Mouse (Mus musculus): ENCODE results near the gene Calr3. TPM values are rescaled to one million over a fixed set of nuclear protein-coding genes. Genes with fewer than 3 reads are reported as not detected.

The Calr3 gene
- polyA plus RNA-seq, 1 experiment = 0.12 TPM

- no peak for DNase-seq (ENCODE audit: low read depth, low spot score)
- WGBS = 93% methylated on average over 6 of the region's 6 CpGs
Observed at GRCm38 (mm10) chr8:72445071-72445470, 1.4 kb upstream of the Calr3 start.

GRCm38 (mm10) chr8:72443994-72444350 is 302 bp upstream of the Calr3 start:
- WGBS = 38% methylated on average over 6 of the region's 6 CpGs
- no peak for DNase-seq (ENCODE audit: low read depth, low spot score)

GRCm38 (mm10) chr8:72438248-72439015 is 5.2 kb downstream of the Calr3 start:
- 66% methylated on average over 8 of the region's 8 CpGs for WGBS
- no peak for DNase-seq (ENCODE audit: low read depth, low spot score)

GRCm38 (mm10) chr8:72434952-72435351 is 8.7 kb downstream of the Calr3 start:
- DNase-seq (ENCODE audit: low read depth, low spot score) = no peak
- 2% methylated on average over 2 of the region's 2 CpGs for WGBS

- WGBS = 47% methylated on average over 13 of the region's 13 CpGs
- no peak for DNase-seq (ENCODE audit: low read depth, low spot score)
Observed at GRCm38 (mm10) chr8:72429676-72430075, 14.0 kb downstream of the Calr3 start.

- no peak for DNase-seq (ENCODE audit: low read depth, low spot score)
- 50% methylated on average over 1 of the region's 1 CpGs for WGBS
Observed at GRCm38 (mm10) chr8:72422926-72423325, 20.7 kb downstream of the Calr3 start.

- DNase-seq (ENCODE audit: low read depth, low spot score) = peak; percentile 97
- WGBS = under 1% methylated on average over 48 of the region's 48 CpGs
Observed at GRCm38 (mm10) chr8:72421362-72422335, 22.0 kb downstream of the Calr3 start, which contains the start of gene Eps15l1. Eps15l1 (minus strand) TSS chr8:72421460.

- no peak for DNase-seq (ENCODE audit: low read depth, low spot score)
- WGBS = under 1% methylated on average over 73 of the region's 73 CpGs
Observed at GRCm38 (mm10) chr8:72420571-72421361, 22.9 kb downstream of the Calr3 start.

GRCm38 (mm10) chr8:72418073-72418472 is 25.6 kb downstream of the Calr3 start:
- no peak for DNase-seq (ENCODE audit: low read depth, low spot score)
- WGBS = 88% methylated on average over 4 of the region's 4 CpGs

GRCm38 (mm10) chr8:72415252-72415651 is 28.4 kb downstream of the Calr3 start:
- no peak for DNase-seq (ENCODE audit: low read depth, low spot score)
- WGBS = 46% methylated on average over 2 of the region's 2 CpGs

GRCm38 (mm10) chr8:72413839-72414238 is 29.8 kb downstream of the Calr3 start:
- DNase-seq (ENCODE audit: low read depth, low spot score) = peak; percentile 28
- 51% methylated on average over 7 of the region's 7 CpGs for WGBS

GRCm38 (mm10) chr8:72409443-72409842 is 34.2 kb downstream of the Calr3 start:
- DNase-seq (ENCODE audit: low read depth, low spot score) = no peak
- WGBS = 46% methylated on average over 3 of the region's 3 CpGs

GRCm38 (mm10) chr8:72407878-72408277 is 35.8 kb downstream of the Calr3 start:
- no peak for DNase-seq (ENCODE audit: low read depth, low spot score)
- WGBS = 52% methylated on average over 1 of the region's 1 CpGs

GRCm38 (mm10) chr8:72402981-72403380 is 40.7 kb downstream of the Calr3 start:
- DNase-seq (ENCODE audit: low read depth, low spot score) = no peak
- WGBS = 91% methylated on average over 3 of the region's 3 CpGs

- WGBS = 79% methylated on average over 1 of the region's 1 CpGs
- DNase-seq (ENCODE audit: low read depth, low spot score) = no peak
Observed at GRCm38 (mm10) chr8:72401381-72401780, 42.3 kb downstream of the Calr3 start.

- 58% methylated on average over 2 of the region's 2 CpGs for WGBS
- no peak for DNase-seq (ENCODE audit: low read depth, low spot score)
Observed at GRCm38 (mm10) chr8:72385737-72386136, 57.9 kb downstream of the Calr3 start.

- DNase-seq (ENCODE audit: low read depth, low spot score) = no peak
- WGBS = 69% methylated on average over 5 of the region's 5 CpGs
Observed at GRCm38 (mm10) chr8:72382395-72382794, 61.3 kb downstream of the Calr3 start.

- WGBS = 93% methylated on average over 8 of the region's 8 CpGs
- DNase-seq (ENCODE audit: low read depth, low spot score) = no peak
Observed at GRCm38 (mm10) chr8:72380656-72381055, 63.0 kb downstream of the Calr3 start.

- no peak for DNase-seq (ENCODE audit: low read depth, low spot score)
- 47% methylated on average over 2 of the region's 2 CpGs for WGBS
Observed at GRCm38 (mm10) chr8:72376900-72377299, 66.8 kb downstream of the Calr3 start.

- 25% methylated on average over 5 of the region's 5 CpGs for WGBS
- no peak for DNase-seq (ENCODE audit: low read depth, low spot score)
Observed at GRCm38 (mm10) chr8:72376309-72376708, 67.4 kb downstream of the Calr3 start.

Data from large intestine, adult 2 months (tissue).